Mouse (Mus musculus) c-Kit-positive CD71-negative TER-119-negative erythroid progenitor cells, embryonic 14.5 days (primary cell): ENCODE measurements around the gene Rabep1.
"Not testable (repeated sequence)": the region's sequence is repeated elsewhere in the genome, so short reads cannot be mapped to it uniquely, and the experiment has no call there.

Experiments used
- DNase-seq: peaks from one replicate; pipeline ENCODE4 v3.0.0-alpha.2; 2013; ENCODE audit warnings: low read depth

Gene Rabep1

DNA sequence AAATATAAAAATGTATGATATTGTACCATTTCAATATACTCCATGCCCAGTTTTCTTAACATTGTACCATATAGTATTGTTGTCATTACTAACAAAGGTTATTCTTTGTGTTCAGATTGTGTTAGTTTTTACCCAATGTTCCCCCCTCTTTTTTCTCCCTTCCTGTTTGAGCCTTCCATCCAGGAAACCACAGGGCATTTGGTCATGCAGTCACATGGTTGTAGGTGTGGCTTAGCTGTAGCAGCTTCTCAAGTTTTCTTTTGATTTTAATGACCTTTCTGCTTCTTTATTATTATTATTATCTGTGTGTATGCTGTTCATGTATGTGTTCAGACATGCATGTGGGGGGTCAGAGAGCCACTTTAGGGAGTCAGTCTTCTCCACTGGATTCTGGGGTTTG lies 47.0 kb downstream of the Rabep1 start:
- DNase-seq, result no peak

- no peak for DNase-seq
These were observed 53.1 kb downstream of the Rabep1 start for GRCm38 (mm10) chr11:70897680-70898079.

DNA sequence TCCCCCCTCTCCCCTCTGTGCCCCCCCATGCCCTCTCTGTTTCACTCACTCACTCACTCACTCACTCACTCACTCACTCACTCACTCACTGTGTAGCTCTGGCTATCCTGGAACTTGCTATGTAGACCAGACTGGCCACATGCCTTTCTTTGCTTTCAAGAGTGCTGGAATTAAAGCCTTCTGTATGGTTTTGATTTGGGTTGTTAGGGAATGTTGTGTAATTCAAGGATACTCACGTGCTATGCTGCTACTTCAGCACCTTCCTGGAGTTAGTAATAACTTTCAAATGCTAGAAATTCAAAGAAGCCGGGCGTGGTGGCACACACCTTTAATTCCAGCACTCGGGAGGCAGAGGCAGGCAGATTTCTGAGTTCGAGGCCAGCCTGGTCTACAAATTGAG lies 53.6 kb downstream of the Rabep1 start:
- DNase-seq, result not testable (repeated sequence)

DNA sequence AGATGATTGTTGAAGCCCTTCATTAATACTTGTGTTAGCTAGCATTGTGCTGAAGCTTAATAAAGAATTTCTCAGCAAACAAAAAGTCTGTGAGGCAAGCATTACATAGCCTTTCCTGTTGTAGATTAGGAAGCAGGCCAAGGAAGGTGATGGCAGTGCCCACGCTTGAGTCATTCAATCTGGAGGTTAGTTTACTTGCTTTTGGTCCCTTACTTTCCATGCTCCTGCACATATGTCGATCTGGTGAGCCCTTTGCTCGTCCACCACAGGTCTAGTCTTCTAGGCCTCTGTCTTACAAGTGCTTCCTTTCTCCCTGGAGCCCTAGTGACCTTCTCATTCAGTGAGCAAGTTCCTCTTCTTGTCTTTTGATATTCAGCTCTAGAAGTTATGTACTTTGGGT lies 62.1 kb downstream of the Rabep1 start:
- no peak for DNase-seq

GRCm38 (mm10) chr11:70911323-70911722 lies 66.7 kb downstream of the Rabep1 start:
- DNase-seq, result no peak

DNA sequence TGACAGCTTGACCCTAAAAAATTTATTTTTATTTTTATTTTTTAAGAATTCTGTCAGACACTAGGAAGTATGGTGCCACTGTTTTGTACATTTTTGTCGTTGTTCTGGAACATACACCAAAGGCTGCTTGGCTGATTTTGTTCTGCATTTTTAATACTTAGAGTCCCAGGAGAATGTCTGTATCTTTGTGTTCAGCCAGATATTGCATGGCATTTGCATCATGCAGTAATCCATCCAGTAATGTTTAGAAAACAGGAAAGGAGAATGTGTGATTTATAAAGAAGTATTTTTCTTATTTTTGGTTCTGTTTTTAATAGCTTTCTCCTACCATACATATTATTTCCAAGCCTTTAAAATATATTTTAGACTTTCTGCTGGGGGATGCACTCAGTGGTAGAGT lies 67.3 kb downstream of the Rabep1 start:
- no peak for DNase-seq

DNA sequence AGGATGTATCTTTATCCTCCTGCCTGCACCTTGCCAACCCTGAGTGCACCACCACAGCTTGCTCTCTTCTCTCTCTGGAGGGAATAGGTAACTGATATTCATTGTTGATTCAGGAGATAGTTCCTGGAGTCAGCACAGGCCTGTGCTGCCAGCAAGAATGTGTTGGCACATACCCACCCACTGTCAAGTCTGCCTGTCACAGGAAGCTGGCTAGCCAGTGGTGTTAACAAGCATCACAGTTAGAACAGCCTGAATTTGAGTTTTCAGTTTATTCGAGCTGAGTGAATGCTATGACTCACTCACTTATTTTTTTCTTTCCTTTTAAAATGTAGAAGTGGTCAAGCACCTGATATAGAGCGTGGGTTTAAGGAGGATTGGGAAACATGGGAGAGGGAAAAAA lies 73.3 kb downstream of the Rabep1 start:
- no peak for DNase-seq

GRCm38 (mm10) chr11:70919524-70919923 lies 74.9 kb downstream of the Rabep1 start:
- no peak for DNase-seq

- no peak for DNase-seq
These were observed 86.9 kb downstream of the Rabep1 start for GRCm38 (mm10) chr11:70931461-70931860.

DNA sequence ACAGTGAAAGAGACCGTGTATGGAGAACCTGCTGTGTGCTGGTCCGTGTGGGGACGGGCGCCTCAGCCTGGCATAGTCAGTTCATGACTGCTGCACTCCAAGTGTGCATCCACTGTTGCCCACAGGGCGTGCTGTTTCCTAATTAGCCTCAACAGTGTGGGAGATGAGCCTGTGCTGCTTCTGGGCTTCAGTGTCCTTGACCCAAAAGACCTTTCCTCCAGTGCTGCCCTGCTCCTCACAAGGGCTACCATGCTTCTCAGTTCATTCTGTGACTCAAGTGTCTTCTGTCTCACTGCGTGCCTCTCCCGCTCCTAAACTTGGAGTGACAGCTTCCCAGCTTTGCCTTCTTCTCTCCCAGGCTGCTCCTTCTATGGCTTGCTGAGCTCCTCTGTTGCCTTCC lies 90.7 kb downstream of the Rabep1 start:
- no peak for DNase-seq

DNA sequence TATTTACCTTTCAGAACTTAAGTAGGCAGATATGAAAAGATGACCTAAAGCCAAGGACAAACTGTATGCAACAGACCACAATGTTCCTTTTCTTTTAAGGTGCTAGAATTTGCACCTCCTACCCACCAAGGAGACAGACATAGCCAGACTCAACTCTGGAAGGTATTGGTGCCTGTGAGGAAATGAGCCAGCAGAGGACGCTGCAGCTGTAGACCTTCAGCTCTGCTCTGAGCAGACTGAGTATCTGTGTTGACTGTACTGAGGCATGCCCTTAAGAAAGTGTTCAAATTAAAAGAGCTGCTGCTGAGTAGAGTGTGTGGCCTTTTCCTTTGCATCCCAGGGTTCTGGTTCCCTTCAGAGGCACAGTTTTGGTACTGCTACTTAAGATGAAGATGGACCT lies 98.0 kb downstream of the Rabep1 start:
- no peak for DNase-seq

- DNase-seq, result no peak
These were observed 99.1 kb downstream of the Rabep1 start for GRCm38 (mm10) chr11:70943651-70944050.

DNA sequence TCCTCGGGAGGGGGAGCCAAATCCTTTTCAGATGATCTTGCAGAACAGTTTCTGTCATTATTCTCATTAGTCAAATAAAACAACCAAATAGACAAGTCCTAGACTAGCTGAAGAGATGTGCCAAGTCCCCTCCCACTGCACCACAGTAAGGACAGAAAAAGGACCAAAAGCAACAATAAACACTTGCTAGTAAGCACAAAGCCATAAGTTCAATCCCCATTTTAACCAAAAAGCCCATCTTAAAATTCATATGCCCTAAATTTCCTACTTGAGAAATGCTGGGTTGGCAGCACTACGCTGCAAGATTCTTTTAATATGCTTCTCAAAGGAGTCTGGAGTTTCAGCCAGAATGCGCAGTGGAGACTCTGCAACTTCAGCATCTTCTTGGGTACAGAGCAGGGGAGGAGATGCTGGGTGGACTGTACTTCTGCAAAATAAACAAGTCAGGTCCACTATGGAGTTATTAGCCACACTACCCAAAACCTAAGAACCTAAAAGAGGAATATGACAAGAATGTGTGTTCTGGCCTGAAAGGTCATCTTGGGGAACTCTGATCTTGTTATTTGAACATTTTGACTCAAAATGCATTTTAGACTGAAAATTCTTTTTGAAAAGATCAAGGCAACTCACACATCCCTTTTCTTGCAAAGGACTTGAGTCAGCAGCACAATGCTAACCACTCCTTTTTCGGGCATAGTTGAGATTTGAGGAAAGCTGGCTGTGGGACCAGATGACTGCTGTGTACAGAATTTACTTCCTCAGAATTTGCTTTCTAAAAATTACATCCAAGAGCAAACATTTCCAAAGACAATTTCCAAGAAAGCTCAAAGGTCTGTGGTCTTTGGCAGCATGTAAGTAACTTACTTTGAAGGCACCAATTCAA lies 100.6 kb downstream of the Rabep1 start:
- DNase-seq, result no peak

GRCm38 (mm10) chr11:70954711-70955110 lies 110.1 kb downstream of the Rabep1 start:
- no peak for DNase-seq

- DNase-seq, result no peak
These were observed 116.4 kb downstream of the Rabep1 start for GRCm38 (mm10) chr11:70960786-70961554.

DNA sequence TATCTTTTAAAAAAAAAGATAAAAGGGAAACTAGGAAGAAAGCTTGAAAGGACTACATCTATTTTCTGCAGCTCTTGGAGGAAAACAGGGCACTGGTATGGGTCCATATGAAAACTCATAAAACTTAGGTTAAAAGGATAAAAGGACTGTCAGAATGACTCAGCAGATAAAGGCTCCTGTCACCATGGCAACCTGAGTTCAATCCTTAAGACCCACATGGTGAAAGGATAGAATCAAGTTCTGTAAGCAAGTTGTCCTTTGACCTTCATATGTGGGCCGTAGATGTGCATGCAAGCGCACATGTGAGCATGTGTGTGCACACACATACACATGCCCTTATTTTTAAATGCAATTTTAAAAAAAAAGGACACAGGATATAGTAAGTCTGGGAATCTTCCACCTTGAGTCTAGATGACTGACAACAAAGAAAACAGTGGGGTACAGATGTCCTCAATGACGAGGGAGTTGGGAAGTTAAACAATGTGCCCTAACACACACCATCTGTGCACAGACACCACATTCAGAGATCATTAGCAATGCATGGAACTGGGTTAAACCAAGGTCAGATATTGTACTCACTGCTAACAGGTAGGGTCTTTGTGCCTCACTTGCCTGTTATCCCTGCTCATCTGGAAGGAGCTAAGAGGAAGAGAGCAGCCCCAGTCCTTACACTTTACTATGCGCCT lies 119.8 kb downstream of the Rabep1 start:
- DNase-seq, result no peak

DNA sequence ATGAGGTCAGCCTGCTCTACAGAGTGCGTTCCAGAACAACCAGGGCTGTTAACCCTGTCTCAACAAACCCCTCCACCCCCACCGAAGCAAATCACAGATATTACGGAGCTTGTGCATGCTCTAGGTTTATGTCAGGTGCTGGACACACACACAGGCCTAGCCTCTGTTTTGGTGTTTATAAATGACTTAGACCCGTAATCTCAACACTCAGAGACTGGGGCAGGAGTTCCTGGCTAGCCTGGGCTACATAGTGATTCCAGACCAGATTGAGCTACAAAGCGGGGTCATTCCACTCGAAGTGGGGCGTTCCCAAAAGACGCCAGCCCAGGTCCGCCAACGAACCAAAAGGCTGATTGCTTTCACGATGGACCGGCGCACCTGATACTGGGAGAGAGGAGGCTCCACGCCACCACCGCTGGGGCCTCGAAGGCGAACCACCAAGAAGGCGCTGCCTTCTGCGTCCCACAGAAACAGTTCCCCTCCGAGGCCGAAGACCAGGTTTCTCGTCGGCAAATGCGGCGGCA lies 124.8 kb downstream of the Rabep1 start:
- DNase-seq, result no peak

GRCm38 (mm10) chr11:70969821-70970559 lies 125.4 kb downstream of the Rabep1 start, which contains the start of the genes Nup88 and Rpain:
Gene Nup88 (minus strand): TSS chr11:70969973.
Gene Rpain (plus strand): TSS chr11:70970213.
- peak; percentile 90 for DNase-seq

DNA sequence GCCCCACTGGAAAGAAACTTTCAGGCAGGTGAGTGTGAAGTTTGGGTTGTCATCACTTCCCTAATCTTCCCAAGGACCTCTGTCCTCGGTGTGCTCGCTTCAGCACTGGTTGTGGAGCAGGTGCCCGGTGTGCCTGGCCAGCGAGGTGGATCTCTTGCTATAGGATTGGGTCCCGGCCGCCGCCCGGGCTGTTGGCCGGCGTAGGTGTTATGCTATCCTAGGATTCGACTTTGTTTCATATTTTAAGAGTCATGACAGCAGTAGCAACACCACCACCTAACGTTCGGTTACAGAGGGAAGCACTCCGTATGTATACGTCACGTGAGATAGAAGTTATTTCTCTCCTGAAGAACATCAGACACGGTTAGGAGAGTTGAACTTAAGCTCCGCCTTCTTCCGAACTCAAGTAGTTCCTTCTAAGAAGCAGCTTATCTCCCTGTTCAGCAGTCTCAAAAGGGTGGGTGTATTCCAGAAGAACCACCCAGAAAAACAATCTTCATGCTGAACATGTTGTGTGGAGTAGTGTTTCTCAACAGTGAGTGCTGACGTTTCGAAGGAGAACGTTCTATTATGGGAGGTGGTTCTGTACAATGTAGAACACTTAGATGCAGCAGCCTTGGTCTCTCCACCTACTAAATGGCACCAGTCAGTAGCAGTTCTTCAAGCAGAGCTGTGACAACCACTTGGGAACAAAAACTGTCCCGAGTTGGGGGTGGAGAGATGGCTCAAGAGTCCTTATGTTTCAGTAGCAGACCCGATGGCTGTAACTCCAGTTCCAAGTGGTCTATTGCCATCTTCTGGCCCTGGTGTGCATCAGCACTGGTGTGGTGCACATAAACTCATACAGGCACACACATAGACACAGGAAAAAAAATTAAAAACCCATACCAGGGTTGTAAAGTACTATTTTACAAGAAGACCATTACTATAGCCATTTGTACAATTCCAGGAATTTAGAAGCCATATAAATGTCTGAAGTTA lies 126.3 kb downstream of the Rabep1 start:
- DNase-seq, result peak; percentile 53

DNA sequence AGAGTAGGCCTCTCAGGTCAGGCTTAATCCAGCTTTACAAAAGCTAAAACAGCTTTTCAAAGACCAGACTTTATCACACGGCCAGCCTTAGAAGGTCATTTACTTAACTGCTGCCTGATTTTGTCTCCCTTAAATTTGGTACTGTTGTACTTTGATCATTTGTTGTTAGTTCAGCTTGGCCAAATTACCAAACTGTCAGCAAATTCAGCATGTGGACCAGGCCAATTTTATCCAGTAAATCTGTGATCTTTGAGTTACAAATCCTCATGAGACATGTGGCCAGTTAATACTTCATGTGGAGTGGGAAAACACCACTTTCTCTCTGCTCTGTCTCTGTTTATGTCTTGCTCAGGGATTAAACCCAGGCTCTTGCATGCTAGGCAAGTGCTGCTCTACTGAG lies 128.0 kb downstream of the Rabep1 start:
- no peak for DNase-seq
